Mouse (Mus musculus): Measurements from ENCODE around the gene Grtp1.

GRCm38 (mm10) chr8:13216386-13216785 is 16.0 kb upstream of the Grtp1 start:
- no peak for TF ChIP-seq CTCF (IDR thresholded peaks at IDR 0.05; ENCODE audit: control insufficient read depth, insufficient read depth, low read length)
- no peak for TF ChIP-seq POLR2A (IDR thresholded peaks at IDR 0.05; ENCODE audit: borderline replicate concordance, control insufficient read depth, low read depth, low read length)

Measured in bone marrow, adult 2 months (tissue).